Mouse (Mus musculus) thymus, adult 18-20 months (tissue): ENCODE measurements around the gene Lrsam1.
"Not testable (repeated sequence)": the region's sequence is repeated elsewhere in the genome, so short reads cannot be mapped to it uniquely, and the experiment has no call there.

Experiments used
- DNase-seq, 2 experiments: peaks; one replicate each; pipeline ENCODE4 v3.0.0; 2022; ENCODE audit warnings: mixed read lengths in 2 of 2

Lrsam1 gene

GRCm38 (mm10) chr2:32961192-32961995, at the start of gene Lrsam1, which contains the start of gene Rpl12:
Gene Lrsam1, minus strand, starts transcription at chr2:32961614.
Gene Rpl12, plus strand, starts transcription at chr2:32961559.
- DNase-seq = peak; percentile 89 to 93

GRCm38 (mm10) chr2:33009055-33009454, 47.6 kb upstream of the Lrsam1 start:
- not testable (repeated sequence) for DNase-seq

GRCm38 (mm10) chr2:33005041-33005440, 43.6 kb upstream of the Lrsam1 start:
- no peak for DNase-seq

GRCm38 (mm10) chr2:33002144-33002543, 40.7 kb upstream of the Lrsam1 start:
- no peak for DNase-seq

DNA sequence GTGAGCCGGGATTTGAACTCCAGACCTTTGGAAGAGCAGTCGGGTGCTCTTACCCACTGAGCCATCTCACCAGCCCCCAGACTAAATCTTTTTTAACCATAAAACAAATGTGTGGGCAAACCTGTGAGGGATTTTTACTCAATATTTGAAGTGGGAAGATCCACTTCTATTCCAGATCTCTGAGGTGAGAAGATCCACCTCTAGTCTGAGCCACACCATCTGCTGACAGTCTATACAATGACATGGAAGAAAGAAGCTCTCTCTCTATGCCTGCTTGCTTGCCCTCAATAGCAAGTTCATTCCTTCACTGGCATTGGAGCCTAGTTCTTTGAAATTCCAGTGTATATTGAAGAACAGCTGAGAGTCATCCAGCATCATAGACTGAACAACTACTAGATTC, 38.3 kb upstream of the Lrsam1 start:
- DNase-seq = no peak

- DNase-seq = no peak
These were observed 36.4 kb upstream of the Lrsam1 start for GRCm38 (mm10) chr2:32997792-32998191.

GRCm38 (mm10) chr2:32997081-32997480, 35.7 kb upstream of the Lrsam1 start:
- DNase-seq = no peak

DNA sequence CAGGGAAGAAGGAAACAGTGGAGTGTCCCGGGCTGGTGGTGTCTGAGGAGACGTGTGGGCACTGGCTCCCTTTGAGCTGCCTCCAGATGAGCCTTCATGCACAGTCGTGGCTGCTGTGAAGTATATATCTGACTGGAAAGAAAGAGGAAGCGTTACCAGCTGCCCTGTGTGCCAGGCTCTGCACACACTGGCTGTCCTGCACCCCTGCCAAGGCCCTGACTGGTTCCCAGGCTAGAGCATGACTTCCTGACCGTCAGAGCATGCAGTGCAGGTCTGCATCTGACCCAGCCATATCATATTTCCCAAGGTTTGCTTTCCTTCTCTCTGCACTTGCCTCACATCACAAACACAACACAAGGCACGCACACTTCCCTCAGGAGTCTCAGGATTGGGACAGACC, 30.7 kb upstream of the Lrsam1 start:
- no peak for DNase-seq

DNA sequence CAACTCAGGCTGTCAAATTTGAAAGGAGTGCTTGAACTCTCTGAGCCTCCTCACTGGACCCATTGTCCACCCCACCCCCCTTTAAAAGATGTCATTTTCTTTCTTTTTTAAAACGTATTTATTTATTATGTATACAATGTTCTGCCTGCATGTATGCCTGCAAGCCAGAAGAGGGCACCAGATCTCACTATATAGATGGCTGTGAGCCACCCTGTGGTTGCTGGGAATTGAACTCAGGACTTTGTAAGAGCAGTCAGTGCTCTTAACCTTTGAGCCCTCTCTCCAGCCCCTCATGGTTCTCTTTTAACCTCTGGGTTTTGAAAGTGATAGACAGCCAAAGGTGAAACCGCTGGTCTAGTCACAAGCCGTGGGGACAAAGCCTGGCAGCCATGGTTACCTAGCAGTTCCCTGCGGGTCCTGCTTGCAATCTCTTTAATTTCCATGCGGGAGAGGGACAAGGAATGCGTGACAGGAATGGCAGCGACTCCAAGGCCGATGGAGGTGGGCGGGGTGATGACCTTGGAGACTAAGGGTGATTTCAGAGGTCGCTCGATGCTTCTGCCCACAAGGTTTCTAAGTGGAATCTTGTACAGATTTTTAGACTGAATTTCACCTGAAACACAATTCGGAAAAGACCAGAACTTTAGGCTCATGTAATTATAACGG, 28.9 kb upstream of the Lrsam1 start:
- no peak for DNase-seq

DNA sequence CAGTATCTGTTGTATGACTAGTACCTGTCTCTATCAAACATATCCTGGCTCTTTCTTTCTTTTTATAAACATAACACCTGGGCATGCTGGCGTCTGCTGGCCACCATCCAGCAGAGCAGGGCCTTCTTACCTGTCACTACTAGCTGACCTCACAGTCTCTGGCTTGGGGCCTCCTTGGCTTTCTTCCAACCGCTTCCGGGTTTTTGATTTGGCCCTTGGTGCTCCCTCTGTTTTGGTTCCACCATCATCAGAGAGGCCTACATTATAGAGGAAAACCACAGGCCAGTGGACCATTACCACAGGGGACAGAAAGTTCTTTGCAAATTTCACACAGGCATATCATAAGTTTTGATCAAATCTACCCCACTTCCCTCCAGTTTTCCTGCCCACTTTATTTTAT, 28.0 kb upstream of the Lrsam1 start:
- no peak for DNase-seq

GRCm38 (mm10) chr2:32985844-32986243, 24.4 kb upstream of the Lrsam1 start:
- no peak for DNase-seq

- no peak for DNase-seq
These were observed 22.2 kb upstream of the Lrsam1 start for GRCm38 (mm10) chr2:32983617-32984016.

- DNase-seq = no peak
These were observed 21.3 kb upstream of the Lrsam1 start for GRCm38 (mm10) chr2:32982700-32983099.

DNA sequence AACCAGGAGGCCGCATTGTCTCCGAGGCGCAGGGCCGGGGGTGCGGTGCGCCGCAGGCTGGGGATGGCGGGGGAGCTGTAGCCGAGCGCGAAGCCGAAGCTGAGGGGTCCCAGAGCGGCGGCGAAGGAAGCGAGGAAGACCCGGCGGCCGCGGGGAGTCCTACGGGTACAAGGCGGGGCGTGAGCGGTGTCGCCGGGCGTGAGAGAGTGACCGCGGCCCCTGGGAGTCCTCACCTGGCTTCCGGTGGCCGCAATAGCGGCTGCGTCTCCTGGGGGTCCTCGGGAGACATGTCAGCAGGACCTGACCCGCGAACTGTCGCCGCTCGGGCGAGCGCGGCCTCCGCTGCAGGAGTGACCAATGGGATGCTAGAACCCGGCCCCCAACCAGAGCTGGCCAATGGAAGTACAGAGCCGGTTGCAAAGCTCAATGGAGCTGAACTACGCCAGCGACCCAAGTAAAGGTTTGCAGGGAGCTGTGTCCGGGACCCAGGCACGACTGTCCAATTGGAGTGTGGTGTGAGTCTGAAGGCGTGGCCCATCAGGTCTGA, 20.4 kb upstream of the Lrsam1 start, which contains the start of gene Slc2a8:
Gene Slc2a8 (minus strand): TSS at position 359 of the 547 bp plus-strand sequence.
- peak; percentile 73 to 76 for DNase-seq

GRCm38 (mm10) chr2:32981281-32981680, 19.9 kb upstream of the Lrsam1 start:
- no peak for DNase-seq

DNA sequence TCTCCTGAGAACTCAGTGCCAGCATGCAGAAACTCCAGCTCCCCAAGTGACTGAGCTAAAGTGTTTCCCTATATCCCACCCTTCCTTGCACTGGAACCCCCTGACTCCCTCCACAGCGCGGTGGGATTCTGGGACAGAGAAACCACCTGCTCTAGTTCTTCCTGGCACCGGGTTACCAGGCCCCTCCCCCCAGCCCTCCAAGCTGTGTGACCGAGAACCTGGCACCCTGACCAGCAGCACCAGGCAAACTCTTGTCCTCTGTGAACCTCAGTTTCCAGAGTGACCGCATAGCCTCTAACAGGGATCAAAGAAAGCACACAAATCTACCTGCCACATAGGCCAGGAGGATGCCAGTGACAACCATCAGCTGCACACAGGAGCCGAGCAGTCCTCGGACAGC, 18.3 kb upstream of the Lrsam1 start:
- DNase-seq = no peak

DNA sequence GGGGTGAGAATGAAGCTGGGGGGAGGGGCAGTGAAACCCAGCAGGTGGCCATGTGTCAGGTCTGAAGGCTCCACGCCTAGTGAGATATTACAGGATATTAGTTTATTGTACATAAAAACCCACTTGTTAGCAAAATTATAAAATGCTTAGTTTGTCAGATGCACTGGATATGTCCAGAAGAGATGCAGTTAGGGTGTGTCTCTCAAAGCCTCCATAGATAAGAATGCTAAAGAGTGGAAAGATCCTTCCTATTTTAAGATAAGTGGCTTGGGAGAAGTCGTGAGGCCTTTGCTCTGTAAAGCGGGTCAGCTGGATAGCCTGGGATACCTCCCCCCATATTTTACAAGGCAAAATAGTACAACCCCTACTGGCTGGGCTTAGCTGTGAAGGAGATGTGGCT, 17.3 kb upstream of the Lrsam1 start:
- no peak for DNase-seq

GRCm38 (mm10) chr2:32977114-32977513, 15.7 kb upstream of the Lrsam1 start:
- DNase-seq = no peak

GRCm38 (mm10) chr2:32974216-32974615, 12.8 kb upstream of the Lrsam1 start:
- DNase-seq = no peak

- no peak for DNase-seq
These were observed 9.8 kb upstream of the Lrsam1 start for GRCm38 (mm10) chr2:32971235-32971634.

DNA sequence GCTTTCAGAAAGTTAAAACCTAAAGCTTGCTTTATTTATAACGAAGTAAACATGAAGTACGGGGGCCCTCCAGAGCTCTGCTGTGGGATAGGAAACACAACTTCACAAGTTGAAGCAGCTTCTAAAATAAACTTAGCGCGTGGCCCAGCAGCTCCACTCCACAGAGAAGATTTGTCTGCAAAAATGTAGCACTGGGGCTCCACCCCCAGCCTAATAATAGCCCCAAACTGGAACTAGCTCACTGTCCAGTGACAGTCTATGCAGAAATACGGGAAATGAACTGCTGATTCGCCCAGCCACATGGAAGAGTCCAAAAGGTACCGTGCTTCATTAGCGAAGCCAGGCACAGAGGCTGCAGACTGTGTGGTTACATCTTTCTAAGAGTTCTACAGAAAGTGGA, 7.9 kb upstream of the Lrsam1 start:
- no peak for DNase-seq

- no peak for DNase-seq
These were observed 6.7 kb upstream of the Lrsam1 start for GRCm38 (mm10) chr2:32968024-32968614.
